Mouse (Mus musculus) brain, embryonic 14.5 days (tissue): ENCODE measurements around the gene Brca2.

Source experiments
- CTCF ChIP-seq: fragments of 200-500 bp; IDR thresholded peaks from 2 replicates; pipeline ENCODE4 v1.5.1; 2012; ENCODE audit warnings: inconsistent platforms, mild to moderate bottlenecking, moderate library complexity, borderline replicate concordance; ENCODE audit not compliant: insufficient read depth, insufficient read length; ENCODE audit errors: extremely low read depth
- POLR2A ChIP-seq: fragments of 200-500 bp; IDR thresholded peaks from 2 replicates; pipeline ENCODE4 v1.6.1; 2012; ENCODE audit warnings: mild to moderate bottlenecking, inconsistent platforms, borderline replicate concordance; ENCODE audit not compliant: poor library complexity, insufficient read depth, insufficient read length, severe bottlenecking; ENCODE audit errors: extremely low read depth

DNA sequence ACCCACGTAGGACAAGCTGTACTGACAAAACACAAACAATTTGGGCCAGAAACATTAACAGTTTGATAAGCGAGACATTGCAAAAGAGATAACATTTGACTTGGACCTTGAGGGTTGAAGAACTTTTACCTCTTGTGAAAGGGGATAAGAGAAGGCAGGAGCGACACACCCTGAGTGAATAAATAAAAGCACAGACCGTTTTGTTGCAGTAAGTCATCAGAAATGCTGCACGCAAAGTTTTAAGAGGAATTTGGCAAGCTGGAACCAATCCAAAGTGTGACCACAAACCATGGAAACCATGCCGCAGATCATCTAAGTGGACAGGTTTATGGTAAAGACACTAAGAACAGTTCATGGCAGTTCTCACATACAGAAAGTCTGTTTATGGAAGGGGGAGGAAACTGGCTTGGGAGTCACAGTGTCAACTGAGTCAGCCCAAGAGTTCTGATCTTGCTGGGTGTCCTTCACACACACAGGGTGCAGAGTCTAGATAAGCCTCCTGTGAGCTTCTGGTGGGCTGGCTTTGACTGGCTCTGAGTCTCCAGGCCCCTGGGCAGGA lies 56.3 kb downstream of the Brca2 start:
- no peak for TF ChIP-seq POLR2A
- no peak for TF ChIP-seq CTCF
